Mouse (Mus musculus) embryonic facial prominence, embryonic 14.5 days (tissue): ENCODE measurements at regions not wholly inside any gene's neighbourhood (a gene's known extent, or its start where the extent isn't known, plus 50 kb on each side); places are given as distances from the start of the nearest gene placed in this dataset.

Experiments
- ATAC-seq: fragments of 200-750 bp; cut with Nextera tagmentation; 2 replicates; pipeline ENCODE4 v1.8.0; 2017; ENCODE audit warnings: low read depth, moderate number of reproducible peaks, moderate TSS enrichment
- DNase-seq: peaks from one replicate; pipeline ENCODE4 v3.0.0-alpha.2; 2015; ENCODE audit warnings: low spot score
- H3K27ac ChIP-seq: fragments of 300-500 bp; sonication (generic); replicated peaks from 2 replicates; pipeline ENCODE4 v1.5.1; 2014; ENCODE audit warnings: low read depth, mild to moderate bottlenecking, low read length, moderate library complexity
- H3K27me3 ChIP-seq: fragments of 300-500 bp; sonication (generic); replicated peaks from 2 replicates; pipeline ENCODE4 v1.6.1; 2014; ENCODE audit warnings: low read length; ENCODE audit not compliant: control insufficient read depth, insufficient read depth
- H3K36me3 ChIP-seq: fragments of 300-500 bp; sonication (generic); 2 replicates; pipeline ENCODE4 v1.6.1; 2014; ENCODE audit warnings: low read length, mixed read lengths; ENCODE audit not compliant: control insufficient read depth, insufficient read depth
- H3K4me1 ChIP-seq: fragments of 300-500 bp; sonication (generic); 2 replicates; pipeline ENCODE4 v1.6.1; 2014; ENCODE audit warnings: antibody characterized with exemption, low read length; ENCODE audit not compliant: control insufficient read depth, insufficient read depth
- H3K4me2 ChIP-seq: fragments of 300-500 bp; sonication (generic); 2 replicates; pipeline ENCODE4 v1.6.1; 2014; ENCODE audit warnings: low read depth, mild to moderate bottlenecking, low read length, moderate library complexity, mixed read lengths
- H3K4me3 ChIP-seq: fragments of 300-500 bp; sonication (generic); 2 replicates; pipeline ENCODE4 v1.5.1; 2014; ENCODE audit warnings: low read depth, mild to moderate bottlenecking, low read length
- H3K9ac ChIP-seq: fragments of 300-500 bp; sonication (generic); 2 replicates; pipeline ENCODE4 v1.6.1; 2014; ENCODE audit warnings: low read depth, mild to moderate bottlenecking, low read length, moderate library complexity, mixed read lengths
- H3K9me3 ChIP-seq: fragments of 300-500 bp; sonication (generic); 2 replicates; pipeline ENCODE4 v1.6.1; 2016; ENCODE audit warnings: low read length; ENCODE audit not compliant: control insufficient read depth
- WGBS: fragments of 180-500 bp; shearing (Covaris S2); extraction: QIAGEN DNeasy Blood & Tissue Kit; methylation state at CpG from one replicate; pipeline ENCODE4 v1.1.7; 2014; 5-methylcytosine and 5-hydroxymethylcytosine counted together

GRCm38 (mm10) chr10:37335148-37335547 is 196.4 kb upstream of the Marcks start:
- 71% methylated on average over 3 of the region's 3 CpGs for WGBS
- H3K4me3 ChIP-seq = no peak overlapping the region
- no peak overlapping the region for H3K9ac ChIP-seq
- no peak for DNase-seq
- no peaks in the 10 kb centered on the region for H3K36me3 ChIP-seq
- ATAC-seq = no peak
- H3K4me1 ChIP-seq = no peaks in the 10 kb centered on the region; the same call in 1 of the 2 replicates
- H3K27ac ChIP-seq = no peak overlapping the region
- no peaks in the 10 kb centered on the region for H3K27me3 ChIP-seq
- H3K9me3 ChIP-seq = no peaks in the 10 kb centered on the region
- no peak overlapping the region for H3K4me2 ChIP-seq

- H3K9ac ChIP-seq = no peak overlapping the region
- 76% methylated on average over 3 of the region's 3 CpGs for WGBS
- H3K4me3 ChIP-seq = no peak overlapping the region
- H3K9me3 ChIP-seq = no peaks in the 10 kb centered on the region
- DNase-seq (no peak), ATAC-seq (no peak)
- no peak overlapping the region for H3K4me2 ChIP-seq
- no peak overlapping the region for H3K27ac ChIP-seq
- no peaks in the 10 kb centered on the region for H3K36me3 ChIP-seq
- no peaks in the 10 kb centered on the region for H3K27me3 ChIP-seq
- no peaks in the 10 kb centered on the region for H3K4me1 ChIP-seq
These were observed 187.4 kb upstream of the Marcks start for GRCm38 (mm10) chr10:37326168-37326534.

GRCm38 (mm10) chr10:37325514-37326167 is 186.9 kb upstream of the Marcks start:
- Histone ChIP-seq H3K36me3 (no peaks in the 10 kb centered on the region), H3K27me3 (no peaks in the 10 kb centered on the region), H3K9ac (no peak overlapping the region), H3K4me1 (no peaks in the 10 kb centered on the region), H3K27ac (no peak overlapping the region), H3K9me3 (no peaks in the 10 kb centered on the region), H3K4me2 (no peak overlapping the region), H3K4me3 (no peak overlapping the region)
- DNase-seq (no peak), ATAC-seq (no peak)
- WGBS = 63% methylated on average over 6 of the region's 6 CpGs

DNA sequence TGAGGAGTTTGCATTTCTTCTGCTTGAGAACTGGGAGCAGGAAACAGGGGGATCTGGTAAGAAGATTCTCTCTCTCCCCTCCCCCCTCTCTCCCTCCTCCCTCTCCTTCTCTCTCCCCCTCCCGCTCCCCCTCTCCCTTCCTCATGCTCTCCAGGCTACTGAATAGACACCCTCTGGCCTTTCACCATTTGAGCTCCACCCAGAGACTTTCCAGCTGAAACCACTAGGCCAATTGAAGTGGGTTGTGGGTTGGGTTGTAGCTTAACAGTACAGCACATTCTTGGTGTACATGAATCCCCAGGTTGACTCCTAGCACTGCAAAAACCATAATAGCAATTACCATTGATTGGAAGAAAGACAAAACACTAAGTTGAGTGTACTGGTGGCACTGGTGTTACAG is 185.0 kb upstream of the Marcks start:
- 79% methylated on average over 1 of the region's 1 CpGs for WGBS
- H3K4me1 ChIP-seq = no peaks in the 10 kb centered on the region
- H3K36me3 ChIP-seq = no peaks in the 10 kb centered on the region
- ATAC-seq = no peak
- no peaks in the 10 kb centered on the region for H3K9me3 ChIP-seq
- no peak overlapping the region for H3K9ac ChIP-seq
- H3K4me3 ChIP-seq = no peak overlapping the region
- H3K27me3 ChIP-seq = no peaks in the 10 kb centered on the region
- H3K27ac ChIP-seq = no peak overlapping the region
- H3K4me2 ChIP-seq = no peak overlapping the region
- no peak for DNase-seq

- Histone ChIP-seq H3K4me1 (no peaks in the 10 kb centered on the region), H3K27ac (no peak overlapping the region), H3K9ac (no peak overlapping the region), H3K36me3 (no peaks in the 10 kb centered on the region), H3K9me3 (no peaks in the 10 kb centered on the region), H3K4me3 (no peak overlapping the region), H3K4me2 (no peak overlapping the region), H3K27me3 (no peaks in the 10 kb centered on the region)
- DNase-seq (no peak), ATAC-seq (no peak)
- 50% methylated on average over 1 of the region's 1 CpGs for WGBS
These were observed 184.1 kb upstream of the Marcks start for GRCm38 (mm10) chr10:37322809-37323208.

DNA sequence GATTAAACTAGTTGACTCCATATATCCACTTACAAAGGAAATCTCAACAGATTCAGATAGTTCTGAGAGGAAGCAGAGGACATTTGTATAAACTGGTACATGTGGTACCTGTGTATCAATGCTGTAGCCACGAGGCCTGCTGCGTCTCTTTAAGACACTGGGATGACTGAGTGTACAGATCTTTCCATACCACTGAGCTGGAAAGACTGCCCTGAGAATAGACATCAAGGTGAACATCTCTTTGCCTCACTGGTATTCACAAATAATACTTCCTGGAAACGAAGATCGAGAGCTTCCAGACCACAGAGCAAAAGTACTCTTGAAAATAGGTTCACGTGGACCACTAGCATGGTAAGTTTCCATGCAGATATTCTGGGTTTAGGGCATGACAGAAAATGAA is 183.6 kb upstream of the Marcks start:
- ATAC-seq = no peak
- Histone ChIP-seq H3K9me3 (no peaks in the 10 kb centered on the region), H3K36me3 (no peaks in the 10 kb centered on the region), H3K9ac (no peak overlapping the region), H3K27me3 (no peaks in the 10 kb centered on the region), H3K4me1 (no peaks in the 10 kb centered on the region), H3K4me2 (no peak overlapping the region), H3K4me3 (no peak overlapping the region), H3K27ac (no peak overlapping the region)
- 93% methylated on average over 5 of the region's 5 CpGs for WGBS
- no peak for DNase-seq

DNA sequence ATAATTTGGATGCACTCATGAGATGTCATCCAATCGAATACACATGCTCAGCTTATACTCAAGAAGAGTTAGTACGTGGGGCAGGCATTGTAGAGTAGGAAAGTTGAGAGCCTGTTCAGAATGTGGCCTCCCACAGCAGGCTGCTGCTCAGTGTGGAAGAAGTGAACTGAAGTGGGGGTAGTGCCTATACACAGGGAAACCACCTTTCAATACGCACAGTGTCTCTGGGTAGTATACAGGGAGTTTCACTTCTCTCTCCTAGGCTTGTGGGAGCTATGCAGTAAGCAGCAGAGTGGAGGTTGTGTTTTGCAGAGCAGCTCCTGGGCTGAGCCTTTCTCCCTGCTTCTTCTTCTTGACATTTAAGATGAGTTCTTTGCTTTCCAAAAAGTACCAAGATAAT is 182.5 kb upstream of the Marcks start:
- Histone ChIP-seq H3K9me3 (no peaks in the 10 kb centered on the region), H3K4me1 (no peaks in the 10 kb centered on the region), H3K36me3 (no peaks in the 10 kb centered on the region), H3K27me3 (no peaks in the 10 kb centered on the region), H3K4me2 (no peak overlapping the region), H3K27ac (no peak overlapping the region), H3K4me3 (no peak overlapping the region), H3K9ac (no peak overlapping the region)
- no peak for ATAC-seq
- no peak for DNase-seq
- WGBS = 75% methylated on average over 3 of the region's 3 CpGs

DNA sequence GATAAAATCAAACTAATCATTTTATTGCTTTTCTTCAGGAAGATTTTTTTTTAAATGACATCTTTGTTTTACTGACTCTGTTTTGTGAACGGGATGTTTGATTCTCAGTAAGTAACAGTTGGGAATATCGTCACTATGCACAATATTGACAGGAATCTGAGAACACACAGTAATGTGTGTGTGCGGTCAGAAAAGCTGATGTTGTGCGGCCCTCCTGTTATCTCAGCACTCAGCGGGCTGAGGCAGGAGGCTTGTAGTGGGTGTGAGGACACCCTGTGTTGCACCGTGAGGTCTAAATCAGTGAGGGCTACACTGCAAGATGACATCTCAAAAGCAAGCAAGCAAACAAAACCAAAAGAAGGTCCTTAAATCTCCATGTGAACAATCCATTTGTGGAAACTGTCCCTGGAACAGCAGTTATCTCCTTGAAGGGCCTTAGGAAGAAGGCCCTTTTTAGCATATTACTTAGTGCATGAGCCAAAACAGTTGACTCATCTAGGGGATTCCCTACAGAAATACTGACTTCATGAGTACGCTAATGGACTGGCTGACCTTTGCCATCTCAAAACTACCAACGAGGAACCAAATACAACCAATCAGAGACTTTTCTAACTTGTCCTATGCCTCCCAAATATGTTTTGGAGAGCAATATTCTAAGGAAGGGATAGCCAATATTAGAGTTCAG is 181.2 kb upstream of the Marcks start:
- H3K27ac ChIP-seq = no peak overlapping the region
- H3K36me3 ChIP-seq = no peaks in the 10 kb centered on the region
- H3K4me2 ChIP-seq = no peak overlapping the region
- no peaks in the 10 kb centered on the region for H3K4me1 ChIP-seq
- H3K4me3 ChIP-seq = no peak overlapping the region
- no peaks in the 10 kb centered on the region for H3K9me3 ChIP-seq
- WGBS = 92% methylated on average over 8 of the region's 8 CpGs
- DNase-seq (no peak), ATAC-seq (no peak)
- H3K9ac ChIP-seq = no peak overlapping the region
- H3K27me3 ChIP-seq = no peaks in the 10 kb centered on the region

DNA sequence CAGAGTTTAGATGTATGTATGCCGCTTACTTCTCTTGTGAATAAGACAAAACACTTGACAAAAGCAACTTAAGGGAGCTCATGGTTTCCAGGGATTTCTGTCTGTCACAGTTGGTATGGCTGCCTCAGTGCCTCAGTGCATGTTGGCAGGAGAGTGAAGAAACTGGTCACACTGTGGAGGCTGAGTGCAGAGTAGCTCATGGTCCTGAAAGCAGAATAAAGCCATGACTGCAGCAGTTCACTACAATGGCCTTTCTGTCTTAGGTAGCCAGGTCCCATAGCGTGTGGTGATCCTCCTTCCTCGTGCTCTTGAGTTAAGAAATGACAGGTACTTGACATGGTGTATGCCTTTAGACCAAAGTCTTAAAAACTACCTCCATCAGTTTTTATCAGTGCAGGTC is 178.0 kb upstream of the Marcks start:
- Histone ChIP-seq H3K27me3 (no peaks in the 10 kb centered on the region), H3K36me3 (no peaks in the 10 kb centered on the region), H3K4me1 (no peaks in the 10 kb centered on the region), H3K27ac (no peak overlapping the region), H3K9ac (no peak overlapping the region), H3K4me3 (no peak overlapping the region), H3K4me2 (no peak overlapping the region), H3K9me3 (no peaks in the 10 kb centered on the region)
- WGBS = 76% methylated on average over 3 of the region's 3 CpGs
- DNase-seq (no peak), ATAC-seq (no peak)
